ENCODE assay signal across 8 mouse cellular contexts in the genomic region with DNA sequence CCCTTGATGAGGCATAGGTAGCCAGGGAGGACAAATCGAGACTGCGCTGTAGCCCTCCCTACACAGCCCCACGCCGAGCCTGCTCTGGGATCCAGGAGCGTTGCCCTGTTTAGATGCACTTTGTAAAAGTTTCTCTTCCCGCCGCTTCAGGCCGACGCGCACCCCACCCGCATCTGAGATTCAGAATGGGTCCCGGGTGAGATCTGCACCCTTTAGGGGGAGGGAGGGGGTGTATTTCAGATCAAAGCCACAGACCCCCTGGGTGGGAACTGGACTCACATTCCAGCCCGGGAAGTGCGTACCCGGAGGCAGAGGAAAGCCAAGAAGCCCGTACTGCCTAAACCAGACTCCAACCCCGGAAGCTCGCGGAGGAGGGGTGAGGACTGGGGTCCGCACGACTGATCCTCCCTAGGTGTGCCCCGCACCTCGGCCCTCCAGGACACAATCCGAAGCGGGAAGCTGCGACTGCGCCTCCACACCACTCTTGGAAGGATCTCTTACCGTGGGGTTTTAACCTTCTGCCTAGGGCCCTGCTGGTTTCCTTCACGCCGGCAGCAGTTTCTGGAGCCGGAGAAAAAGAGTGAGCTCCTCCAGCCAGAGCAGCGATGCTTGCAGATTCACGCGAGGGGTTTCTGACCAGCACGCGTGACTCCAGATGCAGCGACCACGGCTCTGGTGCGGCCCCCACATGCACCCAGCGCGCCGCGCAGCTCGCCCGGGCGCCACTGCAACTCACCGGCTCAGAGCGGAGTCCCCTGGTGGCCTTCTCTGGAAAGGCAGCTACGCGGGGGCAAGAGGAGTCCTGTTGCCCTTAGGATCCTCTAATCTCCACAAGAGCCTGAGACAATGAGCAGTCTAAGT. TPM values are rescaled to one million over a fixed set of nuclear protein-coding genes. Genes with fewer than 3 reads are reported as not detected.
DNase-seq lines count a peak whose midpoint lies in the region; ATAC-seq lines count a peak whose summit lies in the region.

A gene (minus strand): TSS at position 734 of the 861 bp plus-strand sequence.

- no peaks in the 10 kb centered on the region for H3K27me3 ChIP-seq in hindbrain, embryonic 16.5 days (replicated peaks; ENCODE audit: control insufficient read depth, insufficient read depth, low read length)

- H3K4me3 ChIP-seq in hindbrain, embryonic 16.5 days (ENCODE audit: low read length): peak within 1 kb of the TSS; percentile 53

- H3K9me3 ChIP-seq in hindbrain, embryonic 16.5 days (ENCODE audit: control insufficient read depth, low read length): no peaks in the 10 kb centered on the region

- WGBS in hindbrain, embryonic 16.5 days: 1% methylated on average over 47 of the region's 50 CpGs

- H3K4me2 ChIP-seq in hindbrain, embryonic 16.5 days (ENCODE audit: low read length): peak within 1 kb of the TSS; percentile 95

- peak; percentile 90 for ATAC-seq in hindbrain, embryonic 16.5 days

- peak; percentile 92 for DNase-seq in R1 (ENCODE audit: low read depth, low spot score)
- peak; percentile 72 to 74 for DNase-seq in cerebellum, postnatal 36 days
- DNase-seq in gastrocnemius, adult 18-20 months (ENCODE audit: low spot score): peak; percentile 84
- DNase-seq in left cerebral cortex, adult 11 months (ENCODE audit: low spot score): peak; percentile 47
- DNase-seq in lung, postnatal 4 days: peak; percentile 90 to 93
- peak; percentile 89 for DNase-seq in retina, postnatal 1 day
- peak; percentile 80 to 88 for DNase-seq in urinary bladder, adult 18-20 months (ENCODE audit: low spot score in 2 of 2)

- H3K4me1 ChIP-seq in hindbrain, embryonic 16.5 days (ENCODE audit: control insufficient read depth, insufficient read depth, low read depth, low read length): peaks cover 11% of the 10 kb centered on the region

- peak within 1 kb of the TSS; percentile 70 for H3K9ac ChIP-seq in hindbrain, embryonic 16.5 days (ENCODE audit: low read depth, low read length)

- no peaks in the 10 kb centered on the region for H3K36me3 ChIP-seq in hindbrain, embryonic 16.5 days (ENCODE audit: control insufficient read depth, insufficient read depth, low read length)

- H3K27ac ChIP-seq in hindbrain, embryonic 16.5 days (ENCODE audit: low read depth, low read length): peak within 1 kb of the TSS; percentile 46

RNA-seq across cellular contexts. Expression of the gene that starts here (rescaled TPM):
- total RNA-seq in gastrocnemius, adult 18-20 months (2021): 1 to 10 TPM in 1 of 2 experiments, under 1 TPM in 1; 0.55 to 1.1 TPM
- polyA plus RNA-seq in hindbrain, embryonic 16.5 days (2015; fragmentation: Nextera tagmentation; extraction: Ambion mirVana): 3.9 TPM in 2 replicates

Comparison
In these comparisons a context has a peak if more than half of its experiments do, and no peak if none do; other contexts are left out.
1. Peak in every context shown above with its lines: DNase-seq, ATAC-seq, H3K4me3 ChIP-seq and H3K27ac ChIP-seq.